Mouse (Mus musculus) heart, postnatal 25 days (tissue): ENCODE measurements around the gene Tsga10ip. TPM values are rescaled to one million over a fixed set of nuclear protein-coding genes. Genes with fewer than 3 reads are reported as not detected.

ENCODE experiments used
- DNase-seq: peaks from one replicate; pipeline ENCODE4 v3.0.0; 2022; ENCODE audit warnings: low spot score
- intact Hi-C: fragments of 180-260 bp; cut with DNase I; formaldehyde crosslinking; loops from one replicate; pipeline ENCODE4 v1.15.1; 2025
- total RNA-seq, 2 experiments: library from RNA; stranded (reverse); gene quantifications; 2 replicates each; pipeline ENCODE4 v1.2.3; 2021

The Tsga10ip gene
- total RNA-seq, 2 experiments from 2014 or later = 0.28 to 0.88 TPM

DNA sequence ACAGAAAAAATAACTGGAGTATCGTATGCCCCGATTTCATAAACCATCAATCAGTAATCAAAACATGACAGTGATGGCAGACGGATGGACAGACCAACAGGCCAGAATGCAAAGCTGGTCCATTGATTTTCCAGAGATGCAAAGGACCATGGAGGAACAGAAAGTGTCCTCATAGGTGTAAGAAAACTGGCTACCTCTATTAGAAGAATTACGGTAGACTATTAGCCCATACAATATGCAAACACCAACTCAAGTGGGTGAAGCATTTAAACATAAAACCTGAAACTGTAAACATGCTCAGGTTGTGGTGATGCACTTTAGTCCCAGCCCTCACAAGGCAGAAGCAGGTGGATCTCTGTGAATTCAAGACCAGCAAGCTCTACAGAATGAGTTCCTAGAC, 7.0 kb downstream of the Tsga10ip start:
- DNase-seq = no peak
- intact Hi-C loops = no loop called here

DNA sequence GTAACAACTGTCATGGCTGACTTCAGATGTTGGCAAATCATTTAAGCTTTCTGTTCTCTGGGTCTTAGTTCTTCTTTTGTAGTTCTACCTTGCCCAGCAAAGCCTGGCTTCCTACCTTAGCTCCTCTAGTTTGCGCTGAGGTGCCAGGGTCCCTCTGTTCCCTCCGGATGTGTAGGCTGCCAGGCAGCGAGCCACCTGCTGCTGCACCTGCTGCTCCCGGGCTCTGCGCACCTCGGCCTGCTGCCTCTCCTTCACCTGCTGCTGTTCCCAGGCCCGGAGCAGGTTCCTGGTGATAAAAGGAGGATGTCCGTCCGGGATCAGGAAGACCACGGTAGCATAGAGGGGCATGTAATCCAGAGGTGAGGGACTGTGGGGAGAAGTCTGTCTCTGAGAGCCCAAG, 8.2 kb downstream of the Tsga10ip start:
- DNase-seq = no peak
- intact Hi-C loops = no loop called here

DNA sequence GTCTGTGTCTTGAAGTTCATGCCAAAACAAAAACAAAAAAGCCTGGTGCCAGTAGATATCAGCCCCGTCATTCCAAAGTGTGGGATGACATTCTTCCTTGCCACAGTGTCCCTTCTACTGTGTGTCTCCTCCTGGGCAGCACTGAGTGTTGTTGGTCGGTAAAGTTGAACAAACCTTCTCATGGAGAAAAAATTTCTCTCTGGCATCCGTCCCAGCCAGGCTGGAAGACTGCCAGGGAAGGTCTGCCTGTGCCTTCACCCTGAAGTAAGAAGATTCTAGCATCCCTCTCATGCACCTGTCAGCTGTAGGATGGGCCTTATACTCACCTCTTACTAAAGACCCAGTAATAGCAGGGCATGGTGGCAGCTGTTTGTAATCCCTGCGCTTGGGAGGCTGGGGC, 9.4 kb downstream of the Tsga10ip start:
- DNase-seq = no peak
- intact Hi-C loops = no loop called here

DNA sequence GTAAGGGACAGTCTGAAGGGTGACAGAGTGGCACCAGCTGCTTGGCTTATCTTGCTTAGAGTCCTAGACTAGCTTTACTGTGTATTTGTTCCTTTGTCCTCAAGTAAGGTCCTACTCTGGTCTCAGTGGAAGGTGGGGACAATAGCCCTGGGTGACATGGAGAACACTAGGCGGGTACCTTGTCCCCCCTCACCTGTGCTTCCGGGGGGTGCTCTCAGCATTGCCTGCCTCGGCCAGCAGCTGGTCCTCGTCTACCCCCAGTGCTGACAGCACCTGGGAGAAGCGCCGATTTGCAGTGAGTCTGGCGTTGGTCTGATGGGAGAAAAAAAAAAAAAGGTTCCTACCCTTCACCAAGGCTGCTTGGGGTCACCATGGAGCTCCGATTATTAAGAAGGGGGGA, 11.9 kb downstream of the Tsga10ip start:
- intact Hi-C loops = loop anchor here (2.0 kb wide), 1 partner anchor 34 kb away; the partner anchor contains the start of genes AI837181 and Drap1
- DNase-seq = no peak

DNA sequence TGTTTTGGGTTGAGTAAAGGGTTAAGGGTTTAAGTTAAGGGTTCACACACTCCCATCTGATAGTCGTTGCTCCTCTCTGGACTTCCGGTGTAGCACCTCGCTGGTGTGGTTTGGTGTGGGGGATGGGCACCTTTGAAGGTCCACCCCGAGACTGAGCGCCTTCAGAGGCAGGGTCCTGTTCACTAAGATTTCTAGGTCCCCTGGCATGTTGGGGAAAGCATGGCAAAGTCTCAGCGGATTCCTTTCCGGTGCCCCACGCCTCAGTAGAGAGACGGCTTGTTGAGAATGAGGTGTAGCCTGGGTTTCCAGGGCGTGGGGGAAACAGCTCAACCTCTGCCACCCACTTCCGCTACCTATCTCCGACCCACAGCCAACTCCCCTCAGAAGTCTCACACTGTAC, 12.7 kb downstream of the Tsga10ip start:
- intact Hi-C loops = loop anchor here (2.0 kb wide), 1 partner anchor 35 kb away; the partner anchor contains the start of genes AI837181 and Drap1
- DNase-seq = no peak

DNA sequence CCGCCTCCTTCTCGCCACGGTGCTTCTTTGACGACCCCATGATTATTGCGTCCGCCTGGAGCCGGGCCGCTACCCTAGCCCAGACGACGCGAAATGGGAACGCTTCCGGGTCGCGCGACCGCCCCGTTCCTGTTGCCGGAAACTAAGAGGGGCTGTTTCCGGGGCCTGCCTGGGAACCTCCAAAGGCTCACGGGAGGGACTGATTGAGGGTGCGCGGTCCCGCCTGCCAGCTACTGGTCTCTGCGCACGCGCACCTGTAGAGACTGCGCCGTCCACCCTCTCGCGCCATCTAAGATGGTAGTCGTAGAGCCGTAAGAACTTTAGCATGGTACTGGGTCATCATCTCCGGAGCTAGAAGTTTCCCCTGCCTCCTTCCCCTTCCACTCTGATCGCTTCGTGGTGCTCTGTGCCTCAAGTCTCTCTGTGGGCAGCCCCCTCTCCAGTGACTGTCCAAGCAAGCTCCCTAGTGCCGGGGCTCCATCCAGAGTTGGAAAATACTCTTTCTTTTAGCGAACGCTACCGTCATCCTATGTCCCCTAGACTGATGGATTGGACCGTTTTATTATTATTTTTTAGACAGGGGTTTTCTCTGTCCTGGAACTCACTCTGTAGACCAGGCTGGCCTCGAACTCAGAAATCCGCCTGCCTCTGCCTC, 13.6 kb downstream of the Tsga10ip start, which contains the start of gene Sart1:
Gene Sart1, minus strand, starts transcription at position 116 of the 655 bp plus-strand sequence.
- DNase-seq = peak; percentile 94
- intact Hi-C loops = loop anchor here (1.0 kb wide), 1 partner anchor 22 kb away; the partner anchor contains the start of gene Eif1ad

DNA sequence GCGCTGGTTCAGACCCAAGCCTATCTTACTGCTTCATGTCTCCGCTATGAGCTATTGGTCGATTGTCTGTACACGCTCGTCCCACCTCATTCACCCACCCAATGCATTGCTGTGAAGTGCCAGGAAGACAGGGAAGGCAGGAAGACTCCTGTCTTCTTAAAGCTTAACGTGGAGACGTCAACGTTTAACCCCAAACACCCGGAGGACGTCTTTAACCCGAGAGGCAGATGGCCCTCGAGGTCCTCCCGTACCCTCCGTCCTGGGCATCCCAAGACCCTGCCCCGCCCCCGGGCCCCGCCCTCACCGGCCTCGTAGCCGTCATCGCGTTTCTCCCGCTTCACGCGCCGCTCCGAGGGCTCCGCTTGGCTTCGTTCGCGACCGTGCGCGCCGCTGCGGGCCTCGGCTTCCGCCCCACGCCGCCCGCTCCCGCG, 14.3 kb downstream of the Tsga10ip start:
- intact Hi-C loops = loop anchor here (1.0 kb wide), 1 partner anchor 22 kb away; the partner anchor contains the start of gene Eif1ad

DNA sequence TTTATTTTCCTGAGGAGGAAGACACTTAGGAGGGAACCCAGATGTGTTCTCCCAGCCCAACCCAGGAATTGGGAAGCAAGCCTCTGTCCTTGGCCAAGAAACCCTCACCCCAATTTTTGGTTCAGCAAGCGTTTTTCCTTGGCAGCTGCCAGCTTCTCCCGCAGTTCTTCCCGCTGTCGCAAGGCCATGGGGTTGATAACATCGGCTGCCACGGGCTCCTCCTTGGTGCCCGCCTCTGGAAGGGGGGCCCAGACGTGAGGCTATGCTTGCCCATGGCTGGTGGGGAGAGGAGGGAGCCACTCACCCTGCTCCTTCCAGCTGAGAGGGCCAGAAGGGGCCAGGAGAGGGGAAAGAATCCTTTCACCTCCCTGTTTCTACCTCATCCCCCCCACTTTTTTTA, 17.6 kb downstream of the Tsga10ip start:
- intact Hi-C loops = no loop called here
- DNase-seq = no peak

More for the DNA sequence above, 14.3 kb downstream of the Tsga10ip start:
- DNase-seq = no peak

DNA sequence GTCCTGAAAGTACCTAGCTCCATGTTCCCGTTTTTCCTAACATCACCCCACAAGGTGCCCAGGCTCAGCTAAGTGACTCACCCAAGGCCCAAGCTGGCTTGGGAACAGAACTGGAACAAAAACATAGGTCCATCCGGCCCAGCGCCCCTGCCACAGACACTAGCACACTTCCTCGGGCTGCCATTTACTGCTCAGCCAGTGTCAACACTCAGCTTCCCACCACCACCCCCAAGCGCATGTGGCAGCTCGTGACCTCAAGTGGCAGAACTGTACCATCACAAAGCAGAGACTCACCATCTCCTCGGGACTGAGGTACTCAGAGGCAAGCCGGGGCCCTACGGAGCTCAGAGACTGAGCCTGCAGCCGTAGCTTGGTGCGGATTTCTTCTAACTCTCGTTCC, 19.0 kb downstream of the Tsga10ip start:
- intact Hi-C loops = no loop called here
- no peak for DNase-seq

DNA sequence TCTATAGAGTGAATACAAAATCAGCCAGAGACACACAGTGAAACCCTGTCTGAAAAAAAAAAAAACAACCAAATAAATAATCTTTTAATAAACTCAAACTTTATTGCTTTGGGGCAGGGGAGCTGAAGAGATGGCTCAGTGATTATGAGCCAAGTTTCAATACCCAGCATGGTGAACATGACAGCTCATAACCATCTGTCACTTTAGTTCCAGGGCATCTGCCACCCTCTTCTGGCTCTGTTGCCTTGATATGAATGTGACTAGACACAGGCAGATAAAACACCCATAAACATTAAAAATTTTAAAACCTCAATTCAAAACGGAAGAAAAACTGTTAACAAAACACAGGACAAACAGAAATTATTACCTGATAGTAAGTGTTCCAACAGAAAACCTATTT, 24.9 kb downstream of the Tsga10ip start:
- intact Hi-C loops = no loop called here
- no peak for DNase-seq

DNA sequence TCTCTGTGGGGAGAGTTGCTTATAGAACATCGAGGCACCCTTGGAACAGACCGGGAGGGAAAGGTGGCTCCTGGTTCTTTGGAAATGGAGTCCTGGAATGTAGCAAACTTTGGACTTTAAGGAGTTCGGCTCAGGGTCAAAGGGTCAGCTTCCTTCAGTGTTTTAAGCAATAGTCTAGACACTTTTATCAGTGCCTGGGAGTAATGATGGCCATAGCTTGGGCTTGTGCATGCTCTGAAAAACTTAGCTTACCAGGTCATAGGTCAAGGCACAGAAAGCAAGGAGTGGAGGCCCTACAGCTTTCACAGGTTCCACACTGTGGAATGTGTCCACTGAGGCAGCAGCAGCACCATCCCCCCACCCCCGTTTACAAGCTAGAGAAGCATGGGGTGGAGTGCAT, 27.6 kb downstream of the Tsga10ip start:
- intact Hi-C loops = no loop called here
- DNase-seq = no peak

DNA sequence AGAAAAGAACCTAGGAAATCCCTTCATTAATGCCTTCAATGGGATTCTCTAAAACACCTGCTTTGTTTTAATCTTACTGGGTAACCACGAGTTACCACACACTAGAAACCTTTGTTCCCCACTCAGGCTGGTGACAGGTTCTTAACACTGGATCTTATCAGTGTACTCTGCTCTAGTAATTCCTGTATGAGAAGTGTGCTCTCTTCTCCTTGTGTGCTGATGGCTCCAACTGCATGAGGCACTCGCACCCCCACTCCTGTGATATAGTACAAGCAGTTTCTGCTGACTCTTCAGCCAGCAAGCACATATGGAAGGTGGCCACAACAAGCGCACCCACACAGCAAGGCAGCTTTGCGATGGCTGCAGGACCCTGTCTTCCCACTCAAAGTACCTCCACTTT, 28.1 kb downstream of the Tsga10ip start:
- no peak for DNase-seq
- intact Hi-C loops = no loop called here

DNA sequence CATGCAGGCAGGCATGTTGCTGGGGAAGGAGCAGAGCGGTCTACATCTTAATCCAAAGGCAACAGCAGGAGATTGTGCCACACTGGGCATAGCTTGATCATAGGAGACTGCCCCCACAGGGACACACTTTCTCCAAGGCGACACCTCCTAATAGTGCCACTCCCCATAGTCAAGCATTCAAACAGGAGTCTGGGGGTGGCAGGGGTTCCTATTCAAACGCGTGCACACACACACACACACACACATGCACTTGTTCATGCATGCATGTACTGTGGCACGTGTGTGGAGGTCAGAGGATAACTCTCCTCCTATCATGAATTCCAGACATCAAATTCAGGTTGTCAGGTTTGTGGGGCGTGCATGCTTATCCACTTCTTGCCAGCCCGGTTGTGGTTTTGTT, 29.6 kb downstream of the Tsga10ip start:
- intact Hi-C loops = no loop called here
- DNase-seq = no peak

DNA sequence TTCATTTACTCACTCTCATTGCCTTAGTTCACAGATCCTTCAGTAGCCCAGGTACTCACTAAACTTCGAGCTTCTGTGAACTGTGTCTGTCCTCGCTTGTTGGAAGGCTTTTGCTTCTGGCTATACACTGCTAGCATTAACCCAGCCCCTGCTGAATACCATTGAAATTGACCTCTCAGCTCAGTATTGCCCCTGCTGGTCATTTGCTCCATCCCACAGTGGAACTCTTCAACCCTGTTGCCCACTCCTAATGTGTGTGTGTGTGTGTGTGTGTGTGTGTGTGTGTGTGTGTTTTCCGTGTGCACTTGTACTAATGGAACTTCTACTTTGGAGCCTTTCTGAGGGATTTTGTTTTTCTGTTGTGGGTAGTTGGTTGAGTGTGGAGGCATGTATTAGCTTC, 31.4 kb downstream of the Tsga10ip start:
- DNase-seq = no peak
- intact Hi-C loops = no loop called here

DNA sequence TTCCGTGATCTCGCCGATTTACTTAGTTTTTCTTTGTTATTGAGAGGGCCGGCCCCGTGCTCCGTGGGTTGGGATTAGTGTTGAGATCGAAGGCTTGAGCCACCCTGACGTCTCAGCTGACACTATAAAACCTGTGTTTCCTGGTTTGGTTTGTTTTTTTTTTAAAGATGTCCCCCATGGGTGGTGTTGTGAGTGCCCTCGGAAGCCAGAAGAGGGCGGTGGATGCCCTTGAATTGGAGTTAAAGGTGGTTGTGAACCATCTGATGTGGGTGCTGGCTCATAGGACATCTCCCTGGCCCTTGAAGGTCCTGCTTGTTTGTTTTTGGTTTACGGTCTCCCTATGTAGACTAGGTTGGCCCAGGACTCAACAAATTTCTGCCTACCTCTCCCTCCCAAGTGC, 34.9 kb downstream of the Tsga10ip start:
- intact Hi-C loops = loop anchor here (5.0 kb wide), 2 partner anchors 120 to 260 kb away; partner anchors contain the start of genes Mus81 and Rab1b
- no peak for DNase-seq

DNA sequence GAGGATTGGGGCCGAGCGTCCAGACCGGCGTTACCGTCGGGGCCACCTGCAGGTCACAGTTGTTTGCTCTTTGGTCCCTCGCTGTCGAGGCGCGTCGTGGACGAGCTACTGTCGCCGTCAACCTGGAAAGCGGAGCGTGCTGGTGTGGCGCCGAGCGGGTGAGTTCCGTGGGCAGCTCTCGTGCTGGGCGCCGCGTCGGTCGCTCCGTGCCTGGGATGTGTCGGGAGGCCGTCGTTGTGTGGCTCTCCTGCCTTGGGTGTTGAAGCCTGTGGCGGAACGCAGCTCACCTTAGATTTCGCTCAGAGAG, 35.3 kb downstream of the Tsga10ip start, which contains the start of gene Banf1:
Gene Banf1, minus strand, starts transcription at position 116 of the 307 bp plus-strand sequence.
- DNase-seq = no peak
- intact Hi-C loops = loop anchor here (5.0 kb wide), 2 partner anchors 120 to 260 kb away; partner anchors contain the start of genes Mus81 and Rab1b

DNA sequence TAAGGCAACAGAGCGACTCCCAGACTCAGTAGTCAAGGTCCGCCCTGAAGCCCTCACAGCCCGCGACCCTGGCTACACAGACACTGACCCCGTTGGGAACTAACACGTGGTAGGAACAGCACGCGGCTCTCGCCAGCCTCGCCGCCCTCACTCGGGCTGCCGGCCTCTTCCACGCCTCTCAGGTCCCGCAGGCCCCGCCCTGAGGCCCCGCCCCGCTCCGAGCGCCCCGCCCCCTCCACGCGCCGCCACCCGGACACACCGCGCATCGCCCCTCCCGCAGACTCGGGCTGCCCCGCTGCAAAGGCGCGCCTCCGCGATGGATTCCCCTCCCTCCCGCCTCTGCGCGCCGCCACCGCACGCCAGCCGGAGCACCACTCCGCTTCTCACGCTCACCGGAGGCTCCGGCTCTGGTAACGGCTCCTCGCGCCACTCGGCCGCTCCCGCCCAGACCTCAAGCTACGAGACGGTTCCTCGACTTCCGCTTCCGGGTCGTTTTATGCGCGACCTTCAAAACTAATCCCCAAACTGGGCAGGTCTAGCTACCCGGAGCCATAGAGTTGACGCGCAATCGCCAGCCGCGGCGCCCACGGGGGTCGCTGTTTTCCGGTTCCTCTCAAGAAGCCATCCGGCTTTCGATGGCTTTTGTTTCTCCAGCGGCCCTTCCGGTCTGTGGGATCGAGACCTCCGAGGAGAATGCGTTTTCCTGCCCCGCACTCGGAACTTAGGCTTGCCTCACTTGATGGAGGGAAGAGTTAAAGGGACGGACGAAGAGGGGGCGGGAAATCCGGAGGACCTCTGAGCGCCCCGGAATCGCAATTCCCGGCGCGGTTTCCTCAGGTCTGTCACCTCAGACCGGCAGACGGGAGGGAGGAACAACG, 35.9 kb downstream of the Tsga10ip start, which contains the start of gene Eif1ad:
Gene Eif1ad, plus strand, starts transcription at position 567 of the 878 bp plus-strand sequence.
- peak; percentile 88 for DNase-seq
- intact Hi-C loops = loop anchor here (1.0 to 5.0 kb wide), 3 partner anchors 22 to 259 kb away; partner anchors contain the start of genes Mus81, Rab1b and Sart1

DNA sequence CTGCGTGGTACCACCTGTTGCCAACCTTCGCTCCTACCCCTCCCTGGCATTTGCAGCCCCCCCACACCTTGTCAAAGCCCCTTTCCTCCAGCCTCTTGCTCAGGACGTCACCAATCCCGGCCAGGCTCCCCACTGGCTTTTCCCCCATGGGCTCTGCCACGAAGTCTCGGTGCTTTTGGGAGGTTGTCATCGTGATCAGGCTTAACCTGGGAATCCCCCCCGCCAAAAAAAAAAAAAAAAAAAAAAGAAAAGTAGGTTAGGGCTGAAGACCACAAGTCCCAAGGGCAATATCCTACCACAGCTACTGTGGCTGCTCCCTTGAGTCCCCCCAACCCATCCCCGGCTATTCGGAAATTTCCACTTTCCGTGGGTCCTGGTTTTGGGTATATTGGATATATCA, 36.6 kb downstream of the Tsga10ip start:
- no peak for DNase-seq
- intact Hi-C loops = loop anchor here (1.0 to 5.0 kb wide), 3 partner anchors 23 to 258 kb away; partner anchors contain the start of genes Mus81, Rab1b and Sart1

DNA sequence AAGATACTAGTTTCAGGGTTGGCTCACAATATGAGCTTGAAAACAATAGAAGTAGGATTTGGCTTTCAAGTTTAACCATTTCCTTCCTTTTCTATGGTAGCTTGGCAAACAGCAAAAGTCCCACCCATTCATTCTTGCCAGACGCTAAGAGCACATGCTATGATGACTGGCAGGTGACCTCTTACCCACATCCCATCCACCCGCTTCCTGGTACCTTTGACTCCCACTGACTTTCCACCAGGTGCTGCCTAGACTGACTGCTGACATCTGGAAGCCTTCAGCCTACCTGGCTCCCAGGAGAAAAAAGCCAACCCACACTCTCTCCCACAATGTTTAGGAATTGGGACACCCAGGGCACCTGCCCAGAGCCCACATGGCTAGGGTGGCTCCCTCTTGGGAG, 38.2 kb downstream of the Tsga10ip start:
- intact Hi-C loops = no loop called here

DNA sequence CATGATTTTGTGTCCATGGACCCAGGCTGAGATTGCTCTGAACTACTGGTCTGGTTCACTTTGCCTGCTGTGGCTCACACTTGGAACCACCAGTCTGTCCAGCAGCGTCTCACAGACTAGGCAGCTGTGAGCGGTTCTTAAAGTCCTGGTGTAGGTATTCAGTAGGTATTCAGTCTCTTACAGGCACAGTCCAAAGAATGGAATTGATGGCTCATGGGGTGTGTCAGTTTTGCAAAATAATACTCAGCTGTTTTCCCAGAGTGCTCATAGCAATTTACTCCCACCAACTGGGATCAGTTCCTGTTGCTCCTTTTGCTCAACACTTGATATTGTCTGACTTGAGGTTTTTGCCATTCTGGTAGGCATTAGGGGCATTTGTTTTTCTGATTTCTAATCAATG, 40.1 kb downstream of the Tsga10ip start:
- no peak for DNase-seq
- intact Hi-C loops = no loop called here

More for the DNA sequence above, 38.2 kb downstream of the Tsga10ip start:
- DNase-seq = no peak
